Mouse (Mus musculus) lung, postnatal 0 days (tissue): ENCODE data around the gene Slc22a28. TPM values are rescaled to one million over a fixed set of nuclear protein-coding genes. Genes with fewer than 3 reads are reported as not detected.
A peak's percentile ranks its signal among the peaks of the same experiment; 100 is the strongest.
"Not testable (repeated sequence)": the region's sequence is repeated elsewhere in the genome, so short reads cannot be mapped to it uniquely, and the experiment has no call there.

ENCODE experiments used
- ATAC-seq: fragments of 200-750 bp; cut with Nextera tagmentation; 2 replicates; pipeline ENCODE4 v1.8.0; 2017; ENCODE audit warnings: moderate library complexity
- DNase-seq: peaks from one replicate; pipeline ENCODE4 v3.0.0-alpha.2; 2016; ENCODE audit warnings: low spot score
- H3K27ac ChIP-seq: fragments of 300-500 bp; sonication (generic); 2 replicates; pipeline ENCODE4 v1.5.1; 2014; ENCODE audit warnings: antibody characterized with exemption, mild to moderate bottlenecking, low read length, mixed read lengths
- H3K27me3 ChIP-seq: fragments of 300-500 bp; sonication (generic); replicated peaks from 2 replicates; pipeline ENCODE4 v1.6.1; 2014; ENCODE audit warnings: low read length, mixed read lengths; ENCODE audit not compliant: insufficient read depth
- H3K36me3 ChIP-seq: fragments of 300-500 bp; sonication (generic); 2 replicates; pipeline ENCODE4 v1.6.1; 2014; ENCODE audit warnings: low read length, mixed read lengths; ENCODE audit not compliant: insufficient read depth
- H3K4me1 ChIP-seq: fragments of 300-500 bp; sonication (generic); 2 replicates; pipeline ENCODE4 v1.6.1; 2014; ENCODE audit warnings: antibody characterized with exemption, low read depth, low read length, mixed read lengths; ENCODE audit not compliant: insufficient read depth
- H3K4me2 ChIP-seq: fragments of 300-500 bp; sonication (generic); replicated peaks from 2 replicates; pipeline ENCODE4 v1.6.1; 2014; ENCODE audit warnings: low read depth, mild to moderate bottlenecking, low read length, moderate library complexity, mixed read lengths
- H3K4me3 ChIP-seq: fragments of 300-500 bp; sonication (generic); 2 replicates; pipeline ENCODE4 v1.5.1; 2014; ENCODE audit warnings: low read depth, low read length
- H3K9ac ChIP-seq: fragments of 300-500 bp; sonication (generic); replicated peaks from 2 replicates; pipeline ENCODE4 v1.6.1; 2014; ENCODE audit warnings: low read depth, mild to moderate bottlenecking
- H3K9me3 ChIP-seq: fragments of 300-500 bp; sonication (generic); 2 replicates; pipeline ENCODE4 v1.6.1; 2016; ENCODE audit warnings: low read length, mixed read lengths
- CTCF ChIP-seq: IDR thresholded peaks from 2 replicates; pipeline ENCODE4 v1.5.1; 2016; ENCODE audit warnings: antibody characterized with exemption, mild to moderate bottlenecking
- EP300 ChIP-seq: IDR thresholded peaks from 2 replicates; pipeline ENCODE4 v1.6.1; 2016; ENCODE audit warnings: antibody characterized with exemption, mild to moderate bottlenecking, control low read depth
- WGBS: fragments of 180-500 bp; shearing (Covaris S2); extraction: QIAGEN DNeasy Blood & Tissue Kit; methylation state at CpG from one replicate; pipeline ENCODE4 v1.1.7; 2014; 5-methylcytosine and 5-hydroxymethylcytosine counted together
- polyA plus RNA-seq: library from polyadenylated mRNA; unstranded; fragments of >200 nt; fragmentation: Nextera tagmentation; extraction: Ambion mirVana; gene quantifications from 2 replicates; pipeline ENCODE4 v1.2.1, GENCODE M21; 2015

Gene Slc22a28
- polyA plus RNA-seq, result not detected in 2 replicates

- not testable (repeated sequence) for H3K27ac ChIP-seq, H3K9me3 ChIP-seq, H3K36me3 ChIP-seq, H3K9ac ChIP-seq, H3K4me3 ChIP-seq, H3K4me1 ChIP-seq, DNase-seq, H3K27me3 ChIP-seq, ATAC-seq, H3K4me2 ChIP-seq
- WGBS, result 84% methylated on average over 2 of the region's 3 CpGs
These were observed at the start of gene Slc22a28 for GRCm38 (mm10) chr19:8131881-8132280. TSS of gene Slc22a28 (minus strand) at chr19:8131982.

GRCm38 (mm10) chr19:8148787-8149523 lies 17.2 kb upstream of the Slc22a28 start:
- Histone ChIP-seq H3K4me3 (no peak overlapping the region), H3K27me3 (no peaks in the 10 kb centered on the region), H3K4me2 (no peak overlapping the region), H3K4me1 (no peaks in the 10 kb centered on the region), H3K9ac (no peak overlapping the region), H3K9me3 (no peaks in the 10 kb centered on the region), H3K36me3 (no peaks in the 10 kb centered on the region), H3K27ac (no peak overlapping the region)
- TF ChIP-seq CTCF, result no peak
- no peak for TF ChIP-seq EP300
- no peak for ATAC-seq
- WGBS, result 44% methylated on average over 2 of the region's 2 CpGs
- DNase-seq, result no peak

DNA sequence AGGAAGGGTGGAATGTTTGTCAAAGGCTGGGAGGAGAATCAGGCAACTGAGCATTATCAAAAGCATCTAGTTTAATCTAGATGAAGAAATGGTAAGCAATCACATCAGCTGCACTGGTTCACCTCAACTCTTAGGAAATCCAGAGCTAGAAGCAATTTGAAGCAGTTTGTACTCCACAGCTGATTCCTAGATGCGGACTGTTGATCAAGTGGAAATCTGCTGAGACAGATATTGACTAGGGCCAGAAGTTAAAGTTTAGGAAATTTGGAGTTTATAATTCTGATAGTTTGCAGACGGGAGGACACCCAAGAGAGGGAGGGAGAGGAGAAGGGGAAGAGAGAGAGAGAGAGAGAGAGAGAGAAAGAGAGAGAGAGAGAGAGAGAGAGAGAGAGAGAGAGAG lies 10.9 kb upstream of the Slc22a28 start:
- WGBS, result 68% methylated on average over 2 of the region's 2 CpGs
- DNase-seq, H3K4me1 ChIP-seq, H3K9ac ChIP-seq, H3K27me3 ChIP-seq, H3K36me3 ChIP-seq, H3K4me3 ChIP-seq, H3K9me3 ChIP-seq, ATAC-seq, H3K4me2 ChIP-seq, H3K27ac ChIP-seq: not testable (repeated sequence)

- H3K9ac ChIP-seq, H3K27ac ChIP-seq, ATAC-seq, H3K36me3 ChIP-seq, H3K4me2 ChIP-seq, H3K9me3 ChIP-seq, DNase-seq, H3K27me3 ChIP-seq, H3K4me1 ChIP-seq, H3K4me3 ChIP-seq: not testable (repeated sequence)
- 58% methylated on average over 14 of the region's 14 CpGs for whole genome bisulfite sequencing
These were observed 2.5 kb upstream of the Slc22a28 start for GRCm38 (mm10) chr19:8134127-8134841.

DNA sequence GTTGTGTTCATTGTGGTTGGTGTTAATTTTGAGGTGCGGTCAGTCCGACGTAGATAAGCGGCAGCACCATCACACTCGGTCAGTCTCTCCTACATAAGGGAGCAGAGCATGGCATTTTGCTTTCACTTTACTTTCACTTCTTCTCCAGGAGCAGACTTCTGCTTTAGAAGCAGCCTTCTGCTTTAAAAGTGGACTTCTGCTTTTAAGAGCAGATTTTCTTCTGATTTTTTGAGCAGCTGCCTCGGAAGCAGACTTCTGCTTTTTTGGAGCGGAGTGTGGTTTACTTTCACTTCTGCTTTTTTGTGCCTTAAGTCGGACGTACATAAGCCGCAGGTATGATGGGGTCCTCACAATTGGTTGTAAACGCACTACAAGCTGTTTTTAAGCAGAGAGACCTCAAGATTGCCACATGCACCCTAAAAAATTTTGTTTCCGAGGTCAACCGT lies 111.9 kb downstream of the Slc22a28 start:
- no peaks in the 10 kb centered on the region for H3K27me3 ChIP-seq
- WGBS, result 84% methylated on average over 13 of the region's 13 CpGs
- no peak overlapping the region for H3K4me2 ChIP-seq
- TF ChIP-seq EP300 (no peak), CTCF (no peak)
- DNase-seq (peak; percentile 32), ATAC-seq (no peak)
- no peaks in the 10 kb centered on the region for H3K9me3 ChIP-seq
- H3K4me3 ChIP-seq, result no peak overlapping the region
- H3K4me1 ChIP-seq, result no peaks in the 10 kb centered on the region
- H3K36me3 ChIP-seq, result no peaks in the 10 kb centered on the region
- H3K27ac ChIP-seq, result no peak overlapping the region
- no peak overlapping the region for H3K9ac ChIP-seq

- not testable (repeated sequence) for H3K4me1 ChIP-seq, H3K27ac ChIP-seq, DNase-seq, H3K27me3 ChIP-seq, H3K4me2 ChIP-seq, H3K9ac ChIP-seq, ATAC-seq, H3K36me3 ChIP-seq, H3K4me3 ChIP-seq, H3K9me3 ChIP-seq
- WGBS, result 91% methylated on average over 17 of the region's 17 CpGs
These were observed 112.4 kb downstream of the Slc22a28 start for GRCm38 (mm10) chr19:8019329-8019851.

DNA sequence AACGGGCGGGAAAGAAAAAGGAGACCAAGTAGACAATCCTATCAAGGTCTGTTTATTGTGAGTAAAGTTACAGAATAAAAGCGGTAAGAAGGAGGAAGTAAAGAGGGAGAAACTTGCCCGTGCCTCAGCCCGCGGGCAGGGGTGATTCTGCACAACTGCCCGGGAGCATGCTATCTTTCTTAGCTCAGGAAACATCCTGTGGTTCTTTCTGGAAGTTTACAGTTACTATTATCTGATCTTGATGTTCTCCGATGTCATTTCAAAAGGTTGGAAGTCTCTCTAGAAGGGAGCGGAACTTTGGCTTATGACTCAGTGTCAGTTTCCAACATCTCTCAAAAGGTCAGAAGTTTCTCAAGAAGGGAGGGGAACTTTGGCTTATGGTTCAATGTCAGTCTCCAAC lies 113.2 kb downstream of the Slc22a28 start:
- 85% methylated on average over 9 of the region's 9 CpGs for WGBS
- H3K4me2 ChIP-seq, H3K27ac ChIP-seq, H3K4me1 ChIP-seq, ATAC-seq, H3K9ac ChIP-seq, H3K9me3 ChIP-seq, H3K27me3 ChIP-seq, DNase-seq, H3K4me3 ChIP-seq, H3K36me3 ChIP-seq: not testable (repeated sequence)
